Mouse (Mus musculus) bone marrow, adult 2 months (tissue): ENCODE measurements around the gene B3gnt3. TPM values are rescaled to one million over a fixed set of nuclear protein-coding genes. Genes with fewer than 3 reads are reported as not detected.

Experiments used
- H3K27ac ChIP-seq: fragments of 200-500 bp; 2 replicates; pipeline ENCODE4 v1.5.1; 2012; ENCODE audit warnings: low read depth, mild to moderate bottlenecking, control low read depth, inconsistent platforms, low read length; ENCODE audit not compliant: control insufficient read depth, poor library complexity, insufficient read depth
- H3K4me1 ChIP-seq: fragments of 200-500 bp; 2 replicates; pipeline ENCODE4 v1.6.1; 2011; ENCODE audit warnings: low read length; ENCODE audit not compliant: control insufficient read depth, insufficient read depth
- H3K4me3 ChIP-seq: fragments of 200-500 bp; replicated peaks from 2 replicates; pipeline ENCODE3; 2011; ENCODE audit warnings: mild to moderate bottlenecking, low read depth, low read length, control low read depth; ENCODE audit not compliant: control insufficient read depth
- CTCF ChIP-seq: fragments of 200-500 bp; IDR thresholded peaks from 2 replicates; pipeline ENCODE4 v1.5.1; 2011; ENCODE audit warnings: low read length, control low read depth; ENCODE audit not compliant: control insufficient read depth, insufficient read depth
- POLR2A ChIP-seq: fragments of 200-500 bp; IDR thresholded peaks from 2 replicates; pipeline ENCODE4 v1.6.1; 2011; ENCODE audit warnings: low read depth, mild to moderate bottlenecking, control low read depth, low read length, borderline replicate concordance; ENCODE audit not compliant: control insufficient read depth
- WGBS: fragments of 180-500 bp; shearing (Covaris S2); methylation state at CpG from one replicate; pipeline ENCODE4 v1.1.7; 2018; 5-methylcytosine and 5-hydroxymethylcytosine counted together
- polyA plus RNA-seq: library from polyadenylated mRNA; stranded (reverse); fragments of >200 nt; gene quantifications from 2 replicates; pipeline ENCODE4 v1.2.4, GENCODE M21; 2011; ENCODE audit warnings: low replicate concordance; ENCODE audit not compliant: missing spikeins, insufficient read depth, insufficient read length

Gene B3gnt3
- polyA plus RNA-seq, 1 experiment: 2.3 TPM

- WGBS: 1% methylated on average over 62 of the region's 64 CpGs
- Histone ChIP-seq H3K4me3 (peak overlapping the region; percentile 58), H3K27ac (no peak overlapping the region), H3K4me1 (peaks cover 4% of the 10 kb centered on the region)
- TF ChIP-seq POLR2A (no peak), CTCF (no peak)
Observed at GRCm38 (mm10) chr8:71670621-71671548, 30.7 kb downstream of the B3gnt3 start.

- TF ChIP-seq POLR2A: no peak
- TF ChIP-seq CTCF: no peak
- H3K4me3 ChIP-seq: no peak overlapping the region
- 27% methylated on average over 12 of the region's 12 CpGs for WGBS
- peaks cover 4% of the 10 kb centered on the region for H3K4me1 ChIP-seq
- H3K27ac ChIP-seq: no peak overlapping the region
Observed at GRCm38 (mm10) chr8:71670198-71670597, 31.4 kb downstream of the B3gnt3 start.

- Histone ChIP-seq H3K4me1 (peaks cover 4% of the 10 kb centered on the region), H3K4me3 (no peak overlapping the region), H3K27ac (no peak overlapping the region)
- TF ChIP-seq CTCF (no peak), POLR2A (no peak)
- 2% methylated on average over 21 of the region's 21 CpGs for WGBS
Observed at GRCm38 (mm10) chr8:71668220-71668975, 33.2 kb downstream of the B3gnt3 start.

GRCm38 (mm10) chr8:71667256-71667655 is 34.3 kb downstream of the B3gnt3 start:
- Histone ChIP-seq H3K27ac (no peak overlapping the region), H3K4me3 (no peak overlapping the region), H3K4me1 (peaks cover 4% of the 10 kb centered on the region)
- 82% methylated on average over 5 of the region's 5 CpGs for WGBS
- TF ChIP-seq POLR2A (no peak), CTCF (no peak)

- Histone ChIP-seq H3K27ac (no peak overlapping the region), H3K4me3 (no peak overlapping the region), H3K4me1 (peaks cover 4% of the 10 kb centered on the region)
- WGBS: 68% methylated on average over 1 of the region's 1 CpGs
- no peak for TF ChIP-seq POLR2A
- TF ChIP-seq CTCF: no peak
Observed at GRCm38 (mm10) chr8:71666855-71667254, 34.7 kb downstream of the B3gnt3 start.

GRCm38 (mm10) chr8:71665331-71666130 is 36.1 kb downstream of the B3gnt3 start:
- H3K4me1 ChIP-seq: peaks cover 1% of the 10 kb centered on the region; the same call in 1 of the 2 replicates
- WGBS: 1% methylated on average over 22 of the region's 22 CpGs
- TF ChIP-seq POLR2A: no peak
- TF ChIP-seq CTCF: no peak

GRCm38 (mm10) chr8:71660325-71661120 is 41.1 kb downstream of the B3gnt3 start:
- H3K4me1 ChIP-seq: no peaks in the 10 kb centered on the region
- H3K27ac ChIP-seq: no peak overlapping the region
- WGBS: 20% methylated on average over 36 of the region's 36 CpGs
- TF ChIP-seq POLR2A: no peak
- TF ChIP-seq CTCF: peak; percentile 94
- no peak overlapping the region for H3K4me3 ChIP-seq

More at GRCm38 (mm10) chr8:71665331-71666130, 36.1 kb downstream of the B3gnt3 start:
- no peak overlapping the region for H3K4me3 ChIP-seq
- no peak overlapping the region for H3K27ac ChIP-seq
